Mouse (Mus musculus) limb, embryonic 12.5 days (tissue): ENCODE results near the gene Rpl27. TPM values are rescaled to one million over a fixed set of nuclear protein-coding genes. Genes with fewer than 3 reads are reported as not detected.
A peak's percentile ranks its signal among the peaks of the same experiment; 100 is the strongest.
"Not testable (repeated sequence)": the region's sequence is repeated elsewhere in the genome, so short reads cannot be mapped to it uniquely, and the experiment has no call there.

Experiments
- ATAC-seq: fragments of 200-750 bp; cut with Nextera tagmentation; 2 replicates; pipeline ENCODE4 v1.8.0; 2017; ENCODE audit warnings: low read depth, moderate TSS enrichment; ENCODE audit not compliant: insufficient number of reproducible peaks, insufficient read depth, low FRiP score, low TSS enrichment
- H3K27ac ChIP-seq: fragments of 300-500 bp; sonication (generic); 2 replicates; pipeline ENCODE4 v1.5.1; 2016; ENCODE audit warnings: mild to moderate bottlenecking, moderate library complexity
- H3K27me3 ChIP-seq: fragments of 300-500 bp; sonication (generic); 2 replicates; pipeline ENCODE4 v1.6.1; 2016; ENCODE audit warnings: mild to moderate bottlenecking, moderate library complexity
- H3K36me3 ChIP-seq: fragments of 300-500 bp; sonication (generic); 2 replicates; pipeline ENCODE4 v1.6.1; 2016; ENCODE audit warnings: mild to moderate bottlenecking, moderate library complexity
- H3K4me1 ChIP-seq: fragments of 300-500 bp; sonication (generic); replicated peaks from 2 replicates; pipeline ENCODE4 v1.6.1; 2016
- H3K4me2 ChIP-seq: fragments of 300-500 bp; sonication (generic); 2 replicates; pipeline ENCODE4 v1.6.1; 2016; ENCODE audit warnings: mild to moderate bottlenecking, moderate library complexity
- H3K4me3 ChIP-seq: fragments of 300-500 bp; sonication (generic); replicated peaks from 2 replicates; pipeline ENCODE4 v1.5.1; 2016; ENCODE audit warnings: mild to moderate bottlenecking
- H3K9ac ChIP-seq: fragments of 300-500 bp; sonication (generic); replicated peaks from 2 replicates; pipeline ENCODE4 v1.6.1; 2016; ENCODE audit warnings: mild to moderate bottlenecking, moderate library complexity
- H3K9me3 ChIP-seq: fragments of 300-500 bp; sonication (generic); 2 replicates; pipeline ENCODE4 v1.6.1; 2016; ENCODE audit warnings: mild to moderate bottlenecking, moderate library complexity
- WGBS: fragments of 180-500 bp; shearing (Covaris S2); methylation state at CpG from one replicate; pipeline ENCODE4 v1.1.7; 2016; 5-methylcytosine and 5-hydroxymethylcytosine counted together
- polyA plus RNA-seq: library from polyadenylated mRNA; unstranded; fragments of >200 nt; fragmentation: Nextera tagmentation; extraction: Ambion mirVana; gene quantifications from 2 replicates; pipeline ENCODE4 v1.2.1, GENCODE M21; 2016

Rpl27 gene
- polyA plus RNA-seq, 1 experiment from 2014 or later: 394 TPM

DNA sequence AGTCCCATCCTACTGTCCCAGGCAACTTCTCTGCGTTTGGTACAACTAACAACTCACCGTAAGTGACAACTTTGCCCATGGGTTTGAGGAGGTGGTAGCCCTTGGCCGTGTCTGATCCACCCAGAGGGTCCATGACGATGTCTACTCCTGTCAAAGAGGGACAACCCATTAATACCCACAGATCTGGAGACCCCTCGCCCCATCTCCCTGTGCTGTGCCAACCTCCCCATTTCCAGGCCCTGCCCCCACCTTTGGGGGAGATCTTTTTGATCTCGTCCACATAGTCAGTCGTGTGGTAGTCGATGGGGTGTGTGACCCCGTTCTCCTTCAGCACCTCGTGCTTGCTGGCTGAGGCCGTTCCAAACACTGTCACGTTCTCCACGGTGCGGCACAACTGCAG is 20.0 kb downstream of the Rpl27 start:
- H3K4me3 ChIP-seq: no peak overlapping the region
- H3K27ac ChIP-seq: no peak overlapping the region

DNA sequence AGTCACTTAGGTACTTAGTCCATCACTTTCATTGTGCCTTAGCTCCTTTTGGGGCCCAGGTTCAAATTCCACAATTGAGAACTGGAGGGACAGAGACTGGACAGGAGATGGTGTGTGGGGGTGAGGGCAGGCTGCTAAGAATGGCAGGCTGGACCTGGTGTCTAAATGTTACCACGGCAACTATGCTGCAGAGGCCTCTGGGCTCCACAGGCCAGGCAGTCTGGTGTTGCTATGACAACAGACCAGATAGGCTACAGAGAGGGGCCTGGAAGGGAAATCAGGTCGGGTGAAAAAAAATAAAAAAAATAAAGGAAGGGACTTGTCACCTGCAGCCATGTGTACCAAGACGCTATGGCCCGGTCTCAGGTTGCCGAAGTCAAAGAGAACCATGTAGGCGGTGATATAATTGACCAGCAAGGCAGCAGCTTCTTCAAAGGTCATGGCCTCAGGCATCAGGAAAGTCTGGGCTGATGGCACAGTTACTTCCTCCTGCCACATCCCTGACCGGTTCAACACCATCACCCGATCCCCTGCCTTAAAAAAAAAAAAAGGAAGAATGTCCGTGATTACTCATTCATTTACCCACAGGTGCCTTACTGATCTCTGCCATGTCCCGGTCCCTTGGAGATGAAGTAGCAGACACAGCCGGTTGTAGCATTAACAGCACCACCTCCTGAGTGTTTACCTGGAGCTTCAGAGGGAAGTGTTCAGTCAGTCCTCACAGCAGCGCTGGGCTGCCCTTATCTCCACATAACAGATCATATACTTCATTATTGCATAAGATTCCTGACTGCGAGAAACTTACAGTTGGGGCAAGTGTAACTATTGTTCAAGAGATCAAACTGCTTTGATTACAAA is 20.7 kb downstream of the Rpl27 start:
- no peaks in the 10 kb centered on the region for H3K9me3 ChIP-seq
- H3K27ac ChIP-seq: no peak overlapping the region
- H3K36me3 ChIP-seq: peaks cover 44% of the 10 kb centered on the region
- H3K4me1 ChIP-seq: peaks cover 43% of the 10 kb centered on the region
- ATAC-seq: no peak
- no peak overlapping the region for H3K4me3 ChIP-seq
- H3K27me3 ChIP-seq: peaks cover 5% of the 10 kb centered on the region; the same call in 1 of the 2 replicates
- WGBS: 37% methylated on average over 13 of the region's 13 CpGs
- no peak overlapping the region for H3K9ac ChIP-seq
- no peak overlapping the region for H3K4me2 ChIP-seq

More for the DNA sequence above, 20.0 kb downstream of the Rpl27 start:
- Histone ChIP-seq H3K9me3 (no peaks in the 10 kb centered on the region), H3K9ac (no peak overlapping the region), H3K4me1 (peaks cover 39% of the 10 kb centered on the region), H3K4me2 (no peak overlapping the region), H3K36me3 (peaks cover 47% of the 10 kb centered on the region), H3K27me3 (peaks cover 1% of the 10 kb centered on the region; the same call in 1 of the 2 replicates)
- ATAC-seq: no peak
- WGBS: 87% methylated on average over 14 of the region's 14 CpGs

DNA sequence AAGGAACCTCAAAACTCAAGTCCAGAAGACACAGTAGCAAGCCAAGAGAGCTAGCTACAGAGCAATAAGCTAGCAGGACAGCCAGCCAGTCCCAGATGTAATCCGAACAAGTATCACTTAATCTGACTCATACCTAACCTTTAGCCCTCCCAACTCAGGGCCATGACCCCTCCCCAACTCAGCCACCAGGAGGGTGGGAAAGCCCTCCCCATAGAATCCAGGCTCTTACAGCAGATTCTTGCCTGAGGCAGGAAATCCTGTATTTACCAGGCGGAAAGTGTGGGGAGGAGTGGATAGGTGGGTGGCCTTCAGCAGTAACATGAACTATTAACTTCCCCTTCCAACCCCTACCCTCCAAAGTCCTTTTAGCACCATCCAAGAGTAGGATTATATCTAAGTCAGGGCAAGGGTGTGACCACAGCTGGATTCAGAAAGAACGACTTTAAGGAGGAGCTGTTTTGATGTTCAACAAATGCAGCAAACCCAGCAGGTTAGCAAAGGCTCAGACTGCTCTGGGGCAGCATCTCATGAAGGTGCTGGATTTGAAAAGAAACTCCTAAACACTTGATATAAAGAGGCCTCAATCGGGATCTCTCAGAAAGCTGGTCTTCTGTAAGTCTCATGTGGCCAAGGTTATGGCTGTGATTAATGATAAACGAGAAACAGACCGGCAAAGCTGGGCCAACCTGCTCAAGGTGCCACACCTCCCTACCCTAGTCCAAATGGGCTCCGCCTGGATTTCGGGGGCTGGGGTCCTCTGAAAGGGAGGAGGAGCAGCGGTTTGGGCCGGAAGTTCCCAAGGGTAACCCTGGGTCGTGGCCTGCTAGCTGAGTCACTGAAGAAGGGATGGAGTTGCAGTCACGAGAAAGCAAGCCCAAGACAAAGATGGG is 22.4 kb downstream of the Rpl27 start, which contains the start of gene Rnd2:
Rnd2 (plus strand) TSS at position 789 of the 890 bp plus-strand sequence.
- Histone ChIP-seq H3K27me3 (peaks cover 12% of the 10 kb centered on the region; the same call in 1 of the 2 replicates), H3K4me3 (peak within 1 kb of the TSS; percentile 83), H3K4me1 (peaks cover 48% of the 10 kb centered on the region), H3K9me3 (no peaks in the 10 kb centered on the region), H3K36me3 (peaks cover 27% of the 10 kb centered on the region), H3K9ac (peak within 1 kb of the TSS; percentile 71), H3K27ac (peak within 1 kb of the TSS; percentile 84), H3K4me2 (peak within 1 kb of the TSS; percentile 94)
- WGBS: 6% methylated on average over 12 of the region's 12 CpGs
- ATAC-seq: no peak

DNA sequence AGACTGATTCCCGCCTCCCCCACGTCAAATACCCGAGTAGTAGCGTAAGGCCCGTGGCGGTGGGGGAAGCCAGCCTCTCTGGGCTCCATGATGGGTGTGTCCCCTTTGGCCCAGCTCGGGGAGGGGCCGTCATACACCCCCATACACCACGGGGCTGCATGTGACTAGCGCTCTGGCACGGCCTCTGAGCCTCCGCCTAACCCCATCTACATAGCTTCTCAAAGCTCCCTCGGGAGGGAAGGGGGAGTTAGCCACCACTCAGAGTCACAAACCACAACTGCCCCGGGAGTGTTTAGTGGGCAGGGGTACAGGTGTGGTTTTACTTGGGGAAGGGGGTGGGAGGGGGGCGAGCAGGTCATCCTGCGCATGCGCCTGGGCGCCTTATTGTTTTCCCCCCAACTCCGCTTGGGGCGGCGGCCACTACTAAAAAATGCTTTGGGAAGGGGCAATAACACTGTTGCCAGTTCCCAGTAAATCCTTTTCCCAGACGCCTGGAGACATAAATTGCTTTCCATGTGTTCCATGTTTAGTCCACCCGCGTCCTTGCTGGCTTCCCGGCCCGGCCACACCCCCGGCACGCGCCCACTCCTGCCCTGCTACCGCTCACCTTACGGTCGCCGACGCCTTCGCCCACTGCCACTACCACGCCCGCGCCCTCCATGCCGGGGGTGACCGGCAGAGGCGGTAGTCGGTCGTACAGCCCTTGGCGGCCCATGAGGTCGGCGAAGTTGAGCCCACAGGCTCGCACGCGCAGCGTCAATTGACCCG is 23.2 kb downstream of the Rpl27 start:
- WGBS: under 1% methylated on average over 51 of the region's 51 CpGs
- Histone ChIP-seq H3K4me2 (peak overlapping the region; percentile 94), H3K27ac (peak overlapping the region; percentile 84), H3K9me3 (no peaks in the 10 kb centered on the region), H3K4me3 (peak overlapping the region; percentile 83), H3K36me3 (peaks cover 19% of the 10 kb centered on the region), H3K27me3 (peaks cover 18% of the 10 kb centered on the region; the same call in 1 of the 2 replicates), H3K9ac (peak overlapping the region; percentile 71), H3K4me1 (peaks cover 48% of the 10 kb centered on the region)
- ATAC-seq: peak; percentile 12; the same call in 1 of the 2 replicates

DNA sequence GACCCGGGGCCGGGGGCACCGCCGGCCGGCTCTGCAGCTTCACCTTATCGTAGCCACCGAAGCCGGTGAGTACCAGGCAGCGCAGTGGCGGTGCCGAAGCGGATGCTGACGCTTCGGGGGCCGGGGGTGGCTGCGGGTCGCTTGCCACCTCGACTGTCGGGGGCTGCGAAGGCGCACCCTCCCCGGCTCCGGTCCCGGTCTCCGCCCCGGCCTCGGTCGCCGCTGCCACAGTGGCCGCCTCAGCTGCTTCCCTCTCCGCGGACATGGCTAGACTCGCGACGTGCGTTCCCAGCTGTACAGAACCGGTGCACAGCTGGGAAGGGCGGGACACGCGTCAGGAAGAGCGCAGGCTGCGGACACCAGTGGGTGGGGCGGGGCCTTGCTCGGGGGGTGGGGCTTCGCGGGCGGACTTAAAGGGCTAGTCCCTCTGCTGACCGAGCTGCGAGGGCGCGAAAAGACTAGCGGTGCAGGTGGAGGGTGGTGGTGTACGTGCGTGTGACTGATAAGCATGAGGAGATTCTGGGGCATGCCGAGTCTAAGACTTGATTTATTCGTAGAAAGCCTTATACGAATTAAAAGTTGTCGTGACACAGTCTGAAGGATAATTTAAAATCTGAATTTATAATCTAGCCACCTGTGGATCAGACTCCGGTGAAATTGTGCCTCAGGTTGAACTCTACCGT is 23.9 kb downstream of the Rpl27 start, which contains the start of gene Vat1:
Vat1 (minus strand) TSS at position 362 of the 683 bp plus-strand sequence.
- Histone ChIP-seq H3K36me3 (peaks cover 16% of the 10 kb centered on the region; the same call in 1 of the 2 replicates), H3K4me2 (peak within 1 kb of the TSS; percentile 94), H3K4me3 (peak within 1 kb of the TSS; percentile 83), H3K4me1 (peaks cover 48% of the 10 kb centered on the region), H3K27me3 (peaks cover 22% of the 10 kb centered on the region; the same call in 1 of the 2 replicates), H3K27ac (peak within 1 kb of the TSS; percentile 84), H3K9ac (peak within 1 kb of the TSS; percentile 71), H3K9me3 (no peaks in the 10 kb centered on the region)
- ATAC-seq: peak; percentile 60
- 2% methylated on average over 60 of the region's 60 CpGs for WGBS

DNA sequence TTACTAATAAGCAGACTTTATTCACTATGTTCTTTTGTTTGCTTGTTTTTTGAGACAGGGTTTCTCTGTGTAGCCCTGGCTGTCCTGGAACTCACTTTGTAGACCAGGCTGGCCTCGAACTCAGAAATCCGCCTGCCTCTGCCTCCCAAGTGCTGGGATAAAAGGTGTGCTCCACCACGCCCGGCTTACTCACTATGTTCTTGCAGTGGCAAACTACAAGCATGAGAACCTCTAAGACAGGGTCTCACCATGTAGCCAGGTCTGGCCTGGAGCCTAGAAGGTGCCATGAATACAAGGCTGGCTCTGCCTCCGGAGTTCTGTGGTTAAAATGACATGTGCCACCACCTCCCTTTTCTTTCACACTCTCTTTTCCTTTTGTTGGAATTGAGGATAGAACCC is 24.5 kb downstream of the Rpl27 start:
- H3K4me2 ChIP-seq: peak overlapping the region; percentile 94
- H3K4me1 ChIP-seq: peaks cover 48% of the 10 kb centered on the region
- not testable (repeated sequence) for ATAC-seq, H3K9ac ChIP-seq, H3K27ac ChIP-seq, H3K9me3 ChIP-seq
- peaks cover 22% of the 10 kb centered on the region; the same call in 1 of the 2 replicates for H3K27me3 ChIP-seq
- 58% methylated on average over 5 of the region's 5 CpGs for WGBS
- H3K36me3 ChIP-seq: peaks cover 13% of the 10 kb centered on the region; the same call in 1 of the 2 replicates
- H3K4me3 ChIP-seq: peak overlapping the region; percentile 83; the same call in 1 of the 2 replicates

DNA sequence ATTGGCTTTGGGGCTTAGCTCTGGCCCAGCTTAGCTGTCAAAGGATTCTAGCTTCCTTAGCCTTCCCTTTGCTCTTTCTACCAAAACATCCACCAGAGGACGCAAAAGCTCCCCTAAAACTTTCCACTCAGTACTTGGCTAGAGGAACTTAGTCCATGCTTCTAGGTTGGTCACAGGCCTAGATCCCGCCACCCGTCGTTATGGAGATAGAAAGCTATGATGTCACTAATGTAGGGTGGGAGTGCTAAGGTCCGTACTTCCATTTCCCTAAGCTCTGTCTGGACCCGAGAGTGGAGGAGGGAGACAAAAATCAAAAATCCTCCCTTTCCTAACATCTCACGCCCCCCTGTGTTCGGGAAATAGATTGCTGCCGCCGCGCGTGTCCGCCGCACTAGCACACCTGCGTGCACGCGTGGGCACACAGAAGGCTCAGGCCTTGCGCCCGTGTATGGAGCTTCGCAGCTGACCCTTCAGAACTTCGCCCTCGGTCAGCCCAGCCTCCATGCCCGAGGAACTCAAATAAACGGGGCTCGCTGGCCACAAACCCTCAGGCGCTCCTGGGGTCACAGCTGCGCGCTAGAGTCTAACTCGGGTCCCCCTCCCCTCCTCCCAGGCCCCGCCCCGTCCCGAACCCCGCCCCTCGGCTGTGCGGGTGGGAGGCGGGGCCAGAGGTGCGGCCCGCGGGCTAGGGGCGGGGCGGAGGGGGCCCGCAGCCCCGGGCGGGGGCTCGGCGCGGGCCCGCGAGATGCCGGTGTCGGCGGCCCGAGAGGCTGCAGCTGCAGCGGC is 25.6 kb downstream of the Rpl27 start:
- Histone ChIP-seq H3K4me2 (peak overlapping the region; percentile 92), H3K36me3 (0 out of 2 replicates have a peak, but pooled peaks cover 3% of the 10 kb centered on the region), H3K4me3 (peak overlapping the region; percentile 76), H3K4me1 (peaks cover 43% of the 10 kb centered on the region), H3K27me3 (peaks cover 26% of the 10 kb centered on the region), H3K9ac (peak overlapping the region; percentile 69), H3K9me3 (no peaks in the 10 kb centered on the region), H3K27ac (peak overlapping the region; percentile 23; the same call in 1 of the 2 replicates)
- ATAC-seq: peak; percentile 58
- WGBS: under 1% methylated on average over 53 of the region's 54 CpGs

DNA sequence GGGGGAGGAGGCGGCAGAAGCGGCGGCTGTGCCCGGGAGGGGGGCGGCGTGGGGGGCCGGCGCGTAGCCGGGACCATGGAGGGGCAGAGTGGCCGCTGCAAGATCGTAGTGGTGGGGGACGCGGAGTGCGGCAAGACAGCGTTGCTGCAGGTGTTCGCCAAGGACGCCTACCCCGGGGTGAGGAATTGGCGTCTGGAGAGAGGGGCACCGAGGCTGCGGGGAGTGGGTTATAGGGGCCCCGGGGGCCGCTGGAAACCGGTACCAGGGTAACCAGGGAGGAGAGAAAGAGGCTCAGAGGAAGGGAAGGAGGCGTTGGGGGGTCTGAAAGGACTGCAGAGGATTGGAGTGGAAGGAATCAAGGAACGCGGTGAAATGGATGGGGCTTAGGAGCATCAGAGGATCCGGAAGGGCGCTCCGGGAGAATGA is 26.2 kb downstream of the Rpl27 start:
- Histone ChIP-seq H3K9me3 (no peaks in the 10 kb centered on the region), H3K9ac (peak overlapping the region; percentile 69), H3K27me3 (peaks cover 26% of the 10 kb centered on the region), H3K4me1 (peaks cover 37% of the 10 kb centered on the region), H3K4me2 (peak overlapping the region; percentile 92), H3K36me3 (0 out of 2 replicates have a peak, but pooled peaks cover 3% of the 10 kb centered on the region), H3K4me3 (peak overlapping the region; percentile 76), H3K27ac (peak overlapping the region; percentile 23; the same call in 1 of the 2 replicates)
- ATAC-seq: peak; percentile 7
- WGBS: under 1% methylated on average over 29 of the region's 31 CpGs

DNA sequence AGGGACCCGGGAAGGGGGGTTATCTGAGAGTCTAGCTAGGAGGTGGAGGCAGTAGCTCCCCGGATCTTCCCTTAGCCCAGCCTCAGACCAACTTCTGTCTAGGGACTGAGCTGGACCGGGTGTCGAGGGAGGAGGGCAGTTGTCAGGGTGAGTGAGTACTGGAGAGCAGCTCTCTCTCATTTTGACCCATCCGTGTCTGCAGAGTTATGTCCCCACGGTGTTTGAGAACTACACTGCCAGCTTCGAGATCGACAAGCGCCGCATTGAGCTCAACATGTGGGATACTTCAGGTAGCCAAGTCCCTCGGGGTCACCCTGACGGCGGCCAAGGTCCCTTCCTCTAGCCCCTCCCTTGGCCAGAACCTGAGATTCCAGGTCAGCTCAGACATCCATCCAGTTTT is 26.6 kb downstream of the Rpl27 start:
- Histone ChIP-seq H3K4me1 (peaks cover 32% of the 10 kb centered on the region), H3K4me2 (peak overlapping the region; percentile 92), H3K27me3 (peaks cover 26% of the 10 kb centered on the region), H3K4me3 (peak overlapping the region; percentile 76), H3K36me3 (0 out of 2 replicates have a peak, but pooled peaks cover 3% of the 10 kb centered on the region), H3K27ac (no peak overlapping the region), H3K9me3 (no peaks in the 10 kb centered on the region), H3K9ac (peak overlapping the region; percentile 69)
- 6% methylated on average over 13 of the region's 13 CpGs for WGBS
- no peak for ATAC-seq
